Mouse (Mus musculus): ENCODE results near the gene Zc3h4. TPM values are rescaled to one million over a fixed set of nuclear protein-coding genes. Genes with fewer than 3 reads are reported as not detected.
A peak's percentile ranks its signal among the peaks of the same experiment; 100 is the strongest.

The Zc3h4 gene
- polyA plus RNA-seq, 1 experiment from 2014 or later: 8.2 TPM

DNA sequence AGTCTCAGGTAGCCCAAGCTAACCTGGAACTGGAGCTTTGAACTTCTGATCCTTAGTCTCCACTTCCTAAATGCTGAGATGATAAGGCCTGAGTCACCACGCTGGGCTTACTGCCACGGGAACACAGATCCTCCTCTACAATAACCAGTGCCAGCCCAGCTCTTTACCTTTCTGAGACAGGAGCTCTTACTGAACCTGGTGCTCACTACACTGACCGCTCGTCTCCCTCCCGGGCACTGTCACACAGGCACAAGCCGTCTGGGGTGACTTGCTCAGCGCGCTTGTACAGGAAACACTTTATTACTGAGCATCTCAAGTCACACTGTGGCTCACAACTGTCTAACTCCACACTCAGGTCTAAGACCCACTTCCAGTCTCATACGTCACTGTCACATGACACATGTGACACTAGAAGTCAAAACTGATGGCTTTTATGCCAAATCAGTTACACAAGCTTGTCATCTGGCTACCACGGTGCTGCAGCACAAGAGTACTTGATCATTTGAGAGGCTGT is 34.5 kb upstream of the Zc3h4 start:
- H3K4me3 ChIP-seq (ENCODE audit: low read depth, low read length): no peak overlapping the region
- peak; percentile 75 for ATAC-seq
- no peaks in the 10 kb centered on the region for H3K36me3 ChIP-seq (ENCODE audit: insufficient read depth, low read length)
- no peak overlapping the region for H3K9ac ChIP-seq (replicated peaks; ENCODE audit: low read depth)
- H3K4me2 ChIP-seq (replicated peaks; ENCODE audit: low read depth, low read length): no peak overlapping the region
- H3K9me3 ChIP-seq (ENCODE audit: low read length): no peaks in the 10 kb centered on the region
- peak; percentile 74 for TF ChIP-seq EP300 (IDR thresholded peaks at IDR 0.05)
- TF ChIP-seq CTCF (IDR thresholded peaks at IDR 0.05): no peak
- peak; percentile 77 for DNase-seq (ENCODE audit: low spot score)
- 49% methylated on average over 10 of the region's 10 CpGs for WGBS
- peak overlapping the region; percentile 69 for H3K27ac ChIP-seq (ENCODE audit: low read length)
- peaks cover 6% of the 10 kb centered on the region for H3K4me1 ChIP-seq (ENCODE audit: insufficient read depth, low read depth, low read length)
- no peaks in the 10 kb centered on the region for H3K27me3 ChIP-seq (replicated peaks; ENCODE audit: insufficient read depth, low read length)

DNA sequence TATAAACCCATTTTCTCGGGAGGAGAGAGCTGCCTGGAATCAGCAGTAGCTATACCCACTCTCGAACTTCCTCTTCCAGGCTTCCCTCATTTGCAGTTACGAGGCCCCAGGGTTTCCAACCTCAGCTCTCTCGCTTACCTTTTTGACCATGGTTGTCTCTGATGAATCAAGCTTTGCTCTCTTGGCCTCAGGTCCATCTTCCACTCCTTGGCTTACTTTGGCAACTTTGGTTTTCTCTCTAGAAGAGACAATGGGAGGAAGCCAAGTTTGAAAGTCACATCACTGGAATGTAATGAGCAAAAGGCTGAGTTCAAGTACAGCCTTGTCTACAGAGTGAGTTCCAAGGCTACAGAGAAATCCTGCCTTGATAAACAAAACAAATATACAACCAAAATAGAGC is 34.0 kb upstream of the Zc3h4 start:
- Histone ChIP-seq H3K9me3 (ENCODE audit: low read length) (no peaks in the 10 kb centered on the region), H3K4me2 (replicated peaks; ENCODE audit: low read depth, low read length) (no peak overlapping the region), H3K9ac (replicated peaks; ENCODE audit: low read depth) (no peak overlapping the region), H3K36me3 (ENCODE audit: insufficient read depth, low read length) (no peaks in the 10 kb centered on the region), H3K27me3 (replicated peaks; ENCODE audit: insufficient read depth, low read length) (no peaks in the 10 kb centered on the region), H3K4me3 (ENCODE audit: low read depth, low read length) (no peak overlapping the region), H3K27ac (ENCODE audit: low read length) (peak overlapping the region; percentile 69), H3K4me1 (ENCODE audit: insufficient read depth, low read depth, low read length) (peaks cover 6% of the 10 kb centered on the region)
- 59% methylated on average over 4 of the region's 4 CpGs for WGBS
- TF ChIP-seq CTCF (IDR thresholded peaks at IDR 0.05): no peak
- no peak for TF ChIP-seq EP300 (IDR thresholded peaks at IDR 0.05)
- no peak for DNase-seq (ENCODE audit: low spot score)
- no peak for ATAC-seq

DNA sequence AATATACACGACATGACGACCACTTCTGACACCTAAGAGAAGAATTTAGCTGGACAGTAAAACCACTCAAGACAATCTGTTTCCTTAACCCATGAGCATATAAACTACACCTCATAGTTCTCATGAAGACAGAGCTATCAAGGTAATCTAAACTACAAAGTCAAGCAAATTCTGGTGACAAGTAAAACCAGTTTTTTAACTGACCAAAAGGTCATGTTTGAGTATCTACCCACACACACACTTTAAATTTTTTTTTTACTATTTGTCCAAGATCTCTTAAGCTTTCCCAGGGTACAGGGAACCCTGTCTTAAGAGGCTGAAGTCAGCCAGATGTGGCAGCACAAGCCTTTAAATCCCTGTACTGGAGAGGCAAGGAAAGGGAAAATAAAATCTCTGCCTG is 31.9 kb upstream of the Zc3h4 start:
- Histone ChIP-seq H3K27ac (ENCODE audit: low read length) (peak overlapping the region; percentile 65), H3K4me2 (replicated peaks; ENCODE audit: low read depth, low read length) (no peak overlapping the region), H3K36me3 (ENCODE audit: insufficient read depth, low read length) (no peaks in the 10 kb centered on the region), H3K4me1 (ENCODE audit: insufficient read depth, low read depth, low read length) (peaks cover 6% of the 10 kb centered on the region), H3K9me3 (ENCODE audit: low read length) (no peaks in the 10 kb centered on the region), H3K4me3 (ENCODE audit: low read depth, low read length) (no peak overlapping the region), H3K9ac (replicated peaks; ENCODE audit: low read depth) (no peak overlapping the region), H3K27me3 (replicated peaks; ENCODE audit: insufficient read depth, low read length) (no peaks in the 10 kb centered on the region)
- 66% methylated on average over 2 of the region's 2 CpGs for WGBS
- peak; percentile 86 for DNase-seq (ENCODE audit: low spot score)
- TF ChIP-seq EP300 (IDR thresholded peaks at IDR 0.05) (peak; percentile 92), CTCF (IDR thresholded peaks at IDR 0.05) (no peak)
- peak; percentile 71 for ATAC-seq

DNA sequence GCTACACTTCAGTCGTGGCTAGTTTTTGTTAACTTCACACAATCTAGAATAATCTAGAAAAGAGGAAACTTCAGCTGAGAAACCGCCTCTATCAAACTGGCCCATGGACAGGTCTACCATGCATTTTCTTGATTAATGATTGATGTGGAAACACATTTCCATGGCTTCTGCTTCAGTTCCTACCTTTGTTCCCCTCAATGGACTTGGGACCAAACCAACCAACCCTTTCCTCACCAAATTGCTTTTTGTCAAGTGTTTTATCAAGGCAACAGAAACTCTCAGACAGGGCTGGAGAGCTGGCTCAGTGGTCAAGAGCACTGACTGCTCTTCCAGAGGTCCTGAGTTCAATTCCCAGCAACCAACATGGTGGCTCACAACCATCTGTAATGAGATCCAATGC is 30.1 kb upstream of the Zc3h4 start:
- no peak overlapping the region for H3K4me2 ChIP-seq (replicated peaks; ENCODE audit: low read depth, low read length)
- no peaks in the 10 kb centered on the region for H3K36me3 ChIP-seq (ENCODE audit: insufficient read depth, low read length)
- H3K27ac ChIP-seq (ENCODE audit: low read length): no peak overlapping the region
- DNase-seq (ENCODE audit: low spot score) (no peak), ATAC-seq (no peak)
- no peak overlapping the region for H3K4me3 ChIP-seq (ENCODE audit: low read depth, low read length)
- H3K9ac ChIP-seq (replicated peaks; ENCODE audit: low read depth): no peak overlapping the region
- no peaks in the 10 kb centered on the region for H3K27me3 ChIP-seq (replicated peaks; ENCODE audit: insufficient read depth, low read length)
- H3K4me1 ChIP-seq (ENCODE audit: insufficient read depth, low read depth, low read length): peaks cover 3% of the 10 kb centered on the region; the same call in 1 of the 2 replicates
- H3K9me3 ChIP-seq (ENCODE audit: low read length): no peaks in the 10 kb centered on the region
- WGBS: 82% methylated on average over 2 of the region's 2 CpGs
- TF ChIP-seq CTCF (IDR thresholded peaks at IDR 0.05): no peak
- TF ChIP-seq EP300 (IDR thresholded peaks at IDR 0.05): no peak

DNA sequence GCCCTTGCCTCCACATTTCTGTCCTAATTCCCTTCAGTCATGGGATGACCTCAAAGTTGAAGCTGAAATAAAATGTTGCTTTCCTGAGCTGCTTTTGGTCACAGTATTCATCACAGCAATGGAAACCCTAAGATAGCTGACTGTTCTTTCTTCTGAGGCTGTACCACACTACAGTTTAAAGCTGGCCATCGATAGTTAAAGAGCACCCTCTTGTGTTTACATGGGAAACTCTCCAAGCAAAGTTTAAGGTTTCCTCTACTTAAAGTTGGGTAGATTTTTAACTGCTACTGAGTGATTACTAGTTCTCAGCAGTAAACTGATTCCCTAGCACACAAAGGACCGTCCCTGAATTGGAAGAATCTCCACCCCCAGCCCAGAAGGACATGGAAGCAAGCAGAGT is 27.0 kb upstream of the Zc3h4 start:
- 38% methylated on average over 2 of the region's 2 CpGs for WGBS
- no peak overlapping the region for H3K27ac ChIP-seq (ENCODE audit: low read length)
- no peak overlapping the region for H3K4me2 ChIP-seq (replicated peaks; ENCODE audit: low read depth, low read length)
- no peaks in the 10 kb centered on the region for H3K9me3 ChIP-seq (ENCODE audit: low read length)
- DNase-seq (ENCODE audit: low spot score): peak; percentile 82
- H3K27me3 ChIP-seq (replicated peaks; ENCODE audit: insufficient read depth, low read length): no peaks in the 10 kb centered on the region
- ATAC-seq: peak; percentile 63
- H3K4me3 ChIP-seq (ENCODE audit: low read depth, low read length): no peak overlapping the region
- no peaks in the 10 kb centered on the region for H3K4me1 ChIP-seq (ENCODE audit: insufficient read depth, low read depth, low read length)
- H3K36me3 ChIP-seq (ENCODE audit: insufficient read depth, low read length): peaks cover 7% of the 10 kb centered on the region; the same call in 1 of the 2 replicates
- peak; percentile 71 for TF ChIP-seq CTCF (IDR thresholded peaks at IDR 0.05)
- no peak for TF ChIP-seq EP300 (IDR thresholded peaks at IDR 0.05)
- H3K9ac ChIP-seq (replicated peaks; ENCODE audit: low read depth): no peak overlapping the region

DNA sequence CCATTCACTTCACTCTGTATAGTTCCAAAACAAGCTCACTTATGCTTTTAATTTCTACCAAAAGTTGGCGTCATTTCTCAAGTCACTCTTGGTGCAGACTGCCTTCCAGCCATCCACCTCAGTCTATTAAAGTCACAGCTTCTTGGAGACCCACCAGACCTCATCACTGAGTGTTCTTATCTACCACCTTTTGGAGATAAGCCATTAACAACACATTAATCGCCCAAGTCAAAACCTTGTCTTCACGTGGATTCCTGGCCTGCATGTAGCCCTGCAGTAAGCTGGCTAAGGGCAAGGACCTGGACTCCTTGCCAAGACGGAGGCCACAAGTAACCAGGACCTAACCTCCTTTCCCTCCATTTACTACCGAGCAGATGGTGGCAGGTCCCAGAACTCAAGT is 25.7 kb upstream of the Zc3h4 start:
- Histone ChIP-seq H3K9ac (replicated peaks; ENCODE audit: low read depth) (no peak overlapping the region), H3K4me3 (ENCODE audit: low read depth, low read length) (no peak overlapping the region), H3K36me3 (ENCODE audit: insufficient read depth, low read length) (peaks cover 7% of the 10 kb centered on the region; the same call in 1 of the 2 replicates), H3K9me3 (ENCODE audit: low read length) (no peaks in the 10 kb centered on the region), H3K27ac (ENCODE audit: low read length) (no peak overlapping the region), H3K4me1 (ENCODE audit: insufficient read depth, low read depth, low read length) (no peaks in the 10 kb centered on the region), H3K27me3 (replicated peaks; ENCODE audit: insufficient read depth, low read length) (no peaks in the 10 kb centered on the region), H3K4me2 (replicated peaks; ENCODE audit: low read depth, low read length) (no peak overlapping the region)
- ATAC-seq (no peak), DNase-seq (ENCODE audit: low spot score) (no peak)
- TF ChIP-seq EP300 (IDR thresholded peaks at IDR 0.05) (no peak), CTCF (IDR thresholded peaks at IDR 0.05) (no peak)
- 74% methylated on average over 5 of the region's 5 CpGs for WGBS

DNA sequence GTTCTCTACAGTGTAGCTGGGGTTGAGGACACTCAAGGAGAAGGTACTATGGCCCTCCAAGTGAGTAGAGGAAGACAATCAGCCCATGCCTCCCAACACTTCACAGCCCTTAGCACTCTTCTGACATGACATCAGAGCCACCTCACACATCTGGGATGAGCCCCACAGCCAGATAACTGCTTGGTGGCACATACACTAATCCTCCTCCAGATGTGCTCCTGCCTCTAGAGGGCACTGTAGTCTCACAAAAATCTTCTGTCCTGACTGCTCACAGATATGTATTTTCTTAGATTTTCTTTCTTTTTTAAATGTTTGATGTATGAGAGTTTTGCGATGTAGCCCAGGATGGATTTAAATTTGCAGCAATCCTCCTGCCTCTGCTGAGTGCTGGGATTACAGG is 24.2 kb upstream of the Zc3h4 start:
- Histone ChIP-seq H3K9me3 (ENCODE audit: low read length) (no peaks in the 10 kb centered on the region), H3K4me2 (replicated peaks; ENCODE audit: low read depth, low read length) (no peak overlapping the region), H3K4me1 (ENCODE audit: insufficient read depth, low read depth, low read length) (no peaks in the 10 kb centered on the region), H3K27me3 (replicated peaks; ENCODE audit: insufficient read depth, low read length) (no peaks in the 10 kb centered on the region), H3K9ac (replicated peaks; ENCODE audit: low read depth) (no peak overlapping the region), H3K36me3 (ENCODE audit: insufficient read depth, low read length) (peaks cover 7% of the 10 kb centered on the region; the same call in 1 of the 2 replicates), H3K27ac (ENCODE audit: low read length) (no peak overlapping the region), H3K4me3 (ENCODE audit: low read depth, low read length) (no peak overlapping the region)
- ATAC-seq (peak; percentile 68), DNase-seq (ENCODE audit: low spot score) (peak; percentile 73)
- 86% methylated on average over 1 of the region's 1 CpGs for WGBS
- TF ChIP-seq CTCF (IDR thresholded peaks at IDR 0.05) (peak; percentile 76), EP300 (IDR thresholded peaks at IDR 0.05) (no peak)
